Mouse (Mus musculus): ENCODE measurements around the gene Pstpip1. TPM values are rescaled to one million over a fixed set of nuclear protein-coding genes. Genes with fewer than 3 reads are reported as not detected.

Gene Pstpip1
- polyA plus RNA-seq (2015; fragmentation: Nextera tagmentation; extraction: Ambion mirVana), result 0.91 and 0.96 TPM in 2 replicates

DNA sequence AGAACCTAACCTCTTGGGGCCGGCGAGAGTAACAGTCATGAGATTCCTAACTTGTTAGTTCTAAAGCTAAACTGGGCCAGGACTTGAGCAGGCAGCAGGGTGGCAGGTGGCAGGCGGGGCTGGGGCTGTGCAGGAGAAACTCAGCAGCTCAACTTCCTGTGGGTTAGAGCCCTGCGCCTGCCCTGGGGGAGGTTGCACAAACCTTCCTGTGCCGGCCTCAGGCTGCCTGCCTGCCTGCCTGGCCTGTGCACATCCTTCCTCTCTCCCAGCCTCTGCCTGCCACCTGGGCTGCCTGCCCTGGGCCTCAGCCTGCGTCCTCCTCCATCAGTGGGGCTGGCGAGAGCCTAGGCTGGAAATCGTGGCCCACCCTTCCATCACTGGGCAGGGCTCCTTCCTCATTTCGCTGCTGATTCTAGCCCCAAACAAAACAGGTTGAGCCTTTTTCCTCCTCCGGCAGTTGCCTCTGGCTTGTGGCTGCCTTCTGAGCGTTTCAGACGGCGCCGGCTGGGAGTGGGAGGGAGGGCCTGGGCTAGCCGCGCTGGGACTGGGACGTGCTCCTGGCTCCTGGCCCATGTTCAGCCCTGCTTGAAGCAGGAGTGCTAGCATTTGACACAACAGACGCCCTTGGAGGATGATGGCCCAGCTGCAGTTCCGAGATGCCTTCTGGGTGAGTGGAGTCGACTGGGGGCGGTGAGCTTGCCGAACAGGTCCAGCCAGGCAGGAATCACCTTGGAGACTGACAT, at the start of gene Pstpip1:
Gene Pstpip1, plus strand, starts transcription at position 185 of the 743 bp plus-strand sequence.
- no peaks in the 10 kb centered on the region for H3K9me3 ChIP-seq (ENCODE audit: low read length)
- no peaks in the 10 kb centered on the region for H3K36me3 ChIP-seq (ENCODE audit: insufficient read depth, low read length)
- peak within 1 kb of the TSS; percentile 33; the same call in 1 of the 2 replicates for H3K9ac ChIP-seq (replicated peaks; ENCODE audit: low read length)
- ATAC-seq (ENCODE audit: low FRiP score, low TSS enrichment), result peak; percentile 79
- peaks cover 16% of the 10 kb centered on the region for H3K4me1 ChIP-seq (ENCODE audit: insufficient read depth, low read length)
- H3K27ac ChIP-seq (ENCODE audit: low read length), result peak within 1 kb of the TSS; percentile 41
- H3K4me3 ChIP-seq (ENCODE audit: low read length), result no peak within 1 kb of the TSS
- WGBS, result 19% methylated on average over 20 of the region's 22 CpGs
- H3K27me3 ChIP-seq (ENCODE audit: insufficient read depth, low read length), result no peaks in the 10 kb centered on the region
- peak within 1 kb of the TSS; percentile 36 for H3K4me2 ChIP-seq (replicated peaks; ENCODE audit: low read depth, low read length)

DNA sequence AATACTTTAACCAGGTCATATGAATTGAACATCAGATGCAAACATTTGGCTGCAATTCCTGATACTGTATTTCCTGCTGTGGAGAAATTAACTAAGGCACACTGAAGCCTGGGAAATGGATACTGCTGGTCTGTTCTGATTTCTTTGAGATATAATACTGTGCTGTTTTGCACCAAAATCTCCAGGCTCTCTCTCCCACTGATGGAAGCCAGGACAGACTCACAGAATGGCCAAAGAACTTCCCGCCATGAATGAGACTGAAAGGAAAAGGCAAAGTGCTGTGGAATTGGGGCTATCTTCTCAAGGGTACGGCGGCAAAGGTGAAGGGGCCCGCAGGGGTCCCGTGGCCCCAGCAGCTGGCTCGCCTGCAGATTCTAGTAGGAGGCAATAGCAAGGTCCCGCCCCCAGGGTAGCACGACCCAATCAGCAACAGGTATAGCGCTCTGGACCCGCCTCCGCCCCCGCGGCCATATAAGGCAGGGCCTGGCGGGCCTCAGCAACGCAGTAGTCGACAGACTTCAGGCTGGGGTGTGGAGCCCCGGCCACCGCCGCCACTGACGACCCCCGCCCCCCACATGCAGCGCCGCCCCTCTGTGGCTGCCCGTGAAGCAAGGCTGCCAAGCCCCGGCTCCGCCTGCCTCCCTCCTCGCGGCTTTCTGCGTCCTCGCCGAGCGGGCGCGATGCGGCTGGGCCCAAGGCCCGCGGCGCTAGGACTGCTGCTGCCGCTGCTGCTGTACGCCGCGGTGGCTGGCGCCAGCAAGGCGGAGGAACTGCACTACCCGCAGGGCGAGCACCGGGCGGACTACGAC, 48.2 kb upstream of the Pstpip1 start, which contains the start of gene Rcn2:
Gene Rcn2, plus strand, starts transcription at position 474 of the 809 bp plus-strand sequence.
- under 1% methylated on average over 36 of the region's 49 CpGs for WGBS

GRCm38 (mm10) chr9:56042181-56042621, 47.6 kb upstream of the Pstpip1 start:
- H3K4me3 ChIP-seq (ENCODE audit: low read length), result peak overlapping the region; percentile 75
- WGBS, result 1% methylated on average over 16 of the region's 16 CpGs
- no peaks in the 10 kb centered on the region for H3K9me3 ChIP-seq (ENCODE audit: low read length)
- peak overlapping the region; percentile 92 for H3K9ac ChIP-seq (replicated peaks; ENCODE audit: low read length)
- H3K27ac ChIP-seq (ENCODE audit: low read length), result peak overlapping the region; percentile 93
- peak overlapping the region; percentile 76 for H3K4me2 ChIP-seq (replicated peaks; ENCODE audit: low read depth, low read length)
- H3K27me3 ChIP-seq (ENCODE audit: insufficient read depth, low read length), result no peaks in the 10 kb centered on the region
- H3K36me3 ChIP-seq (ENCODE audit: insufficient read depth, low read length), result peaks cover 22% of the 10 kb centered on the region
- peaks cover 13% of the 10 kb centered on the region for H3K4me1 ChIP-seq (ENCODE audit: insufficient read depth, low read length)
- ATAC-seq (ENCODE audit: low FRiP score, low TSS enrichment), result no peak

More for the DNA sequence above, 48.2 kb upstream of the Pstpip1 start, which contains the start of gene Rcn2:
- Histone ChIP-seq H3K4me3 (ENCODE audit: low read length) (peak within 1 kb of the TSS; percentile 75), H3K9ac (replicated peaks; ENCODE audit: low read length) (peak within 1 kb of the TSS; percentile 92), H3K36me3 (ENCODE audit: insufficient read depth, low read length) (peaks cover 22% of the 10 kb centered on the region), H3K4me1 (ENCODE audit: insufficient read depth, low read length) (peaks cover 13% of the 10 kb centered on the region), H3K27ac (ENCODE audit: low read length) (peak within 1 kb of the TSS; percentile 93), H3K4me2 (replicated peaks; ENCODE audit: low read depth, low read length) (peak within 1 kb of the TSS; percentile 76), H3K27me3 (ENCODE audit: insufficient read depth, low read length) (no peaks in the 10 kb centered on the region), H3K9me3 (ENCODE audit: low read length) (no peaks in the 10 kb centered on the region)
- peak; percentile 100 for ATAC-seq (ENCODE audit: low FRiP score, low TSS enrichment)

GRCm38 (mm10) chr9:56053796-56054195, 36.0 kb upstream of the Pstpip1 start:
- no peak overlapping the region for H3K4me3 ChIP-seq (ENCODE audit: low read length)
- no peaks in the 10 kb centered on the region for H3K4me1 ChIP-seq (ENCODE audit: insufficient read depth, low read length)
- H3K9ac ChIP-seq (replicated peaks; ENCODE audit: low read length), result no peak overlapping the region
- H3K9me3 ChIP-seq (ENCODE audit: low read length), result no peaks in the 10 kb centered on the region
- H3K27ac ChIP-seq (ENCODE audit: low read length), result no peak overlapping the region
- ATAC-seq (ENCODE audit: low FRiP score, low TSS enrichment), result no peak
- no peak overlapping the region for H3K4me2 ChIP-seq (replicated peaks; ENCODE audit: low read depth, low read length)
- H3K27me3 ChIP-seq (ENCODE audit: insufficient read depth, low read length), result no peaks in the 10 kb centered on the region
- WGBS, result 57% methylated on average over 3 of the region's 3 CpGs
- peaks cover 38% of the 10 kb centered on the region for H3K36me3 ChIP-seq (ENCODE audit: insufficient read depth, low read length)

- Histone ChIP-seq H3K4me1 (ENCODE audit: insufficient read depth, low read length) (no peaks in the 10 kb centered on the region), H3K36me3 (ENCODE audit: insufficient read depth, low read length) (peaks cover 58% of the 10 kb centered on the region), H3K9me3 (ENCODE audit: low read length) (no peaks in the 10 kb centered on the region), H3K4me3 (ENCODE audit: low read length) (no peak overlapping the region), H3K9ac (replicated peaks; ENCODE audit: low read length) (no peak overlapping the region), H3K4me2 (replicated peaks; ENCODE audit: low read depth, low read length) (no peak overlapping the region), H3K27ac (ENCODE audit: low read length) (no peak overlapping the region), H3K27me3 (ENCODE audit: insufficient read depth, low read length) (no peaks in the 10 kb centered on the region)
- no peak for ATAC-seq (ENCODE audit: low FRiP score, low TSS enrichment)
- WGBS, result 95% methylated on average over 6 of the region's 6 CpGs
These were observed 33.6 kb upstream of the Pstpip1 start for GRCm38 (mm10) chr9:56056147-56056546.

- ATAC-seq (ENCODE audit: low FRiP score, low TSS enrichment), result no peak
- Histone ChIP-seq H3K27ac (ENCODE audit: low read length) (no peak overlapping the region), H3K4me2 (replicated peaks; ENCODE audit: low read depth, low read length) (no peak overlapping the region), H3K9ac (replicated peaks; ENCODE audit: low read length) (no peak overlapping the region), H3K4me1 (ENCODE audit: insufficient read depth, low read length) (0 out of 2 replicates have a peak, but pooled peaks cover 2% of the 10 kb centered on the region), H3K36me3 (ENCODE audit: insufficient read depth, low read length) (peaks cover 56% of the 10 kb centered on the region), H3K9me3 (ENCODE audit: low read length) (no peaks in the 10 kb centered on the region), H3K4me3 (ENCODE audit: low read length) (no peak overlapping the region), H3K27me3 (ENCODE audit: insufficient read depth, low read length) (no peaks in the 10 kb centered on the region)
- WGBS, result 91% methylated on average over 5 of the region's 5 CpGs
These were observed 27.4 kb upstream of the Pstpip1 start for GRCm38 (mm10) chr9:56062336-56062735.

- Histone ChIP-seq H3K27me3 (ENCODE audit: insufficient read depth, low read length) (no peaks in the 10 kb centered on the region), H3K9ac (replicated peaks; ENCODE audit: low read length) (no peak overlapping the region), H3K4me1 (ENCODE audit: insufficient read depth, low read length) (0 out of 2 replicates have a peak, but pooled peaks cover 2% of the 10 kb centered on the region), H3K9me3 (ENCODE audit: low read length) (no peaks in the 10 kb centered on the region), H3K4me3 (ENCODE audit: low read length) (no peak overlapping the region), H3K4me2 (replicated peaks; ENCODE audit: low read depth, low read length) (no peak overlapping the region), H3K36me3 (ENCODE audit: insufficient read depth, low read length) (peaks cover 46% of the 10 kb centered on the region), H3K27ac (ENCODE audit: low read length) (no peak overlapping the region)
- no peak for ATAC-seq (ENCODE audit: low FRiP score, low TSS enrichment)
- 61% methylated on average over 3 of the region's 3 CpGs for WGBS
These were observed 24.8 kb upstream of the Pstpip1 start for GRCm38 (mm10) chr9:56065011-56065410.

DNA sequence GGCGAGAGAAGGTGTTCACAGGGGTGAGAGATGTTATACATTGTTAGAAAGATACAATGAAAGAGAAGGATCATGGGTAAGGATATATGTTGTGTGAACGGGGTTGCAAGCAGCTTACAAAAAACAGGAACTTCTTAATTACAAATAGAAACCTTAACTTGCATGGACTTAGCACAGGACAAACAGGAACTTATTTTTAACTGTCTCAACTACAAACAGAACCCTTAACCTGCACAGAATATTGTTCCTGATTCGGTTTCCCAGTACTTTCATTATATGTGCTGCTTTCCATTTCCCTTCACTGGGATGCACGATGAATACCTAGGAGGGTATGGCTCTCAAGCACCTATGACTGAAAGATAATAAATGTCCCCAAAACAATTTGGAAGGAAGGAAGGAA, 21.8 kb upstream of the Pstpip1 start:
- Histone ChIP-seq H3K4me2 (replicated peaks; ENCODE audit: low read depth, low read length) (no peak overlapping the region), H3K4me3 (ENCODE audit: low read length) (no peak overlapping the region), H3K27me3 (ENCODE audit: insufficient read depth, low read length) (no peaks in the 10 kb centered on the region), H3K36me3 (ENCODE audit: insufficient read depth, low read length) (peaks cover 22% of the 10 kb centered on the region), H3K9ac (replicated peaks; ENCODE audit: low read length) (no peak overlapping the region), H3K9me3 (ENCODE audit: low read length) (no peaks in the 10 kb centered on the region), H3K27ac (ENCODE audit: low read length) (no peak overlapping the region), H3K4me1 (ENCODE audit: insufficient read depth, low read length) (peaks cover 6% of the 10 kb centered on the region; the same call in 1 of the 2 replicates)
- ATAC-seq (ENCODE audit: low FRiP score, low TSS enrichment), result no peak
- 90% methylated on average over 4 of the region's 4 CpGs for WGBS

DNA sequence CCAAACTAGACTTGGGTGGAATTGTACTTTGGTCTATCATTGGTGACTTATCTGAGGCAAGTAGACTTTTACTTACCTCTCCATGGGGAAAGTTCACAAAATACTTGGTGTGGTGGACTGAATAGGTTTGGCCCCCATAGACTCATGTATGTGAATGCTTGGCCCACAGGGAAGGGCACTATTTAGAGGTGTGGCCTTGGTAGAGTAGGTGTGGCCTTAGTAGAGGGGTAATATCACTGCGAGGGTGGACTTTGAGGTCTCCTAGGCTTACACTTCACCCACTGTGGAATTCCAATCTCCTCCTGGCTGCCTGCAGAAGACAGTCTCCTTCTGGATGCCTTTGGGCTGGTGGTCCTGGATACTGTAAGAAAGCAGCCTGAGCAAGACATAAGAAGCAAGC, 21.1 kb upstream of the Pstpip1 start:
- Histone ChIP-seq H3K36me3 (ENCODE audit: insufficient read depth, low read length) (peaks cover 19% of the 10 kb centered on the region), H3K27ac (ENCODE audit: low read length) (no peak overlapping the region), H3K4me3 (ENCODE audit: low read length) (no peak overlapping the region), H3K9ac (replicated peaks; ENCODE audit: low read length) (no peak overlapping the region), H3K27me3 (ENCODE audit: insufficient read depth, low read length) (no peaks in the 10 kb centered on the region), H3K9me3 (ENCODE audit: low read length) (no peaks in the 10 kb centered on the region), H3K4me2 (replicated peaks; ENCODE audit: low read depth, low read length) (no peak overlapping the region), H3K4me1 (ENCODE audit: insufficient read depth, low read length) (peaks cover 6% of the 10 kb centered on the region; the same call in 1 of the 2 replicates)
- no peak for ATAC-seq (ENCODE audit: low FRiP score, low TSS enrichment)
- WGBS, result 84% methylated on average over 1 of the region's 1 CpGs
